In genomic region chr2:16604291-16604690, GRCm38 (mm10) we compare ENCODE assay signal across 21 mouse cellular contexts.
A peak's percentile ranks its signal among the peaks of the same experiment; 100 is the strongest.
DNase-seq lines count a peak whose midpoint lies in the region; ATAC-seq and TF ChIP-seq lines count a peak whose summit lies in the region.
"Had no signal": no experiment of that assay in that cellular context is flagged by ENCODE, and none has a peak within 500 bp of the region (broad histone marks: within the 10 kb centered on the region; RNA-seq: fewer than 3 reads in every experiment).

No protein-coding gene starts in this region.

- H3K36me3 ChIP-seq in liver, adult 2 months (ENCODE audit: control insufficient read depth, insufficient read depth, low read length): no peaks in the 10 kb centered on the region
- H3K36me3 ChIP-seq in embryonic facial prominence, embryonic 14.5 days (ENCODE audit: control insufficient read depth, insufficient read depth, low read length): no peaks in the 10 kb centered on the region
- no peaks in the 10 kb centered on the region for H3K36me3 ChIP-seq in heart, embryonic 10.5 days
- H3K36me3 ChIP-seq: hindbrain, embryonic 12.5 days; limb, embryonic 15.5 days; neural tube, embryonic 12.5 days had no signal

- no peaks in the 10 kb centered on the region for H3K9me3 ChIP-seq in embryonic facial prominence, embryonic 14.5 days (ENCODE audit: control insufficient read depth, low read length)
- H3K9me3 ChIP-seq in heart, embryonic 10.5 days: no peaks in the 10 kb centered on the region
- H3K9me3 ChIP-seq: hindbrain, embryonic 12.5 days; limb, embryonic 15.5 days; neural tube, embryonic 12.5 days had no signal

- H3K4me3 ChIP-seq in liver, adult 2 months (ENCODE audit: insufficient read depth, low read depth, low read length): no peak overlapping the region
- H3K4me3 ChIP-seq in embryonic facial prominence, embryonic 14.5 days (ENCODE audit: low read depth, low read length): no peak overlapping the region
- H3K4me3 ChIP-seq in heart, embryonic 10.5 days: no peak overlapping the region
- H3K4me3 ChIP-seq: heart, adult 2 months; hindbrain, embryonic 12.5 days; left cerebral cortex, adult 2 months; limb, embryonic 15.5 days; neural tube, embryonic 12.5 days had no signal

- no peak overlapping the region for H3K9ac ChIP-seq in liver, adult 2 months (ENCODE audit: low read depth, low read length)
- no peak overlapping the region for H3K9ac ChIP-seq in embryonic facial prominence, embryonic 14.5 days (ENCODE audit: low read depth, low read length)
- H3K9ac ChIP-seq: hindbrain, embryonic 12.5 days; limb, embryonic 15.5 days; neural tube, embryonic 12.5 days had no signal

- peak; percentile 6 for DNase-seq in liver, adult 2 months (ENCODE audit: extremely low read depth, low read depth, low spot score)
- no peak for DNase-seq in liver
- peak; percentile 8 for DNase-seq in embryonic facial prominence, embryonic 14.5 days (ENCODE audit: low spot score)
- peak; percentile 89 for DNase-seq in kidney, adult 9 months
- peak; percentile 30 to 78 for DNase-seq in kidney, postnatal 36 days
- no peak for DNase-seq in MN1 (ENCODE audit: low spot score)
- DNase-seq in heart, embryonic 10.5 days (ENCODE audit: low spot score): no peak
- DNase-seq: adrenal gland, postnatal 10 days; cerebellum, adult 2 months; gastrocnemius, postnatal 36 days; heart, adult 2 months; layer of hippocampus, adult 9-11 months; left cerebral cortex, postnatal 4 days; lung, postnatal 10 days; midbrain, embryonic 14.5 days; retina, postnatal 1 day; right cerebral cortex, postnatal 25 days had no signal

- no peaks in the 10 kb centered on the region; the same call in 1 of the 2 replicates for H3K27me3 ChIP-seq in liver, adult 2 months (ENCODE audit: control insufficient read depth, insufficient read depth, low read length)
- H3K27me3 ChIP-seq in embryonic facial prominence, embryonic 14.5 days (replicated peaks; ENCODE audit: control insufficient read depth, insufficient read depth, low read length): no peaks in the 10 kb centered on the region
- no peaks in the 10 kb centered on the region for H3K27me3 ChIP-seq in heart, embryonic 10.5 days (ENCODE audit: insufficient read depth, poor library complexity, severe bottlenecking)
- H3K27me3 ChIP-seq: hindbrain, embryonic 12.5 days; limb, embryonic 15.5 days; neural tube, embryonic 12.5 days had no signal

- TF ChIP-seq CTCF in liver, adult 2 months (IDR thresholded peaks at IDR 0.05; ENCODE audit: low read depth, low read length): no peak

- no peak for TF ChIP-seq POLR2A in liver, adult 2 months (IDR thresholded peaks at IDR 0.05; ENCODE audit: extremely low read depth, insufficient read depth, low read length)

- WGBS in liver, adult 2 months: 86% methylated on average over 3 of the region's 3 CpGs
- 66% methylated on average over 3 of the region's 3 CpGs for WGBS in embryonic facial prominence, embryonic 14.5 days
- 83% methylated on average over 3 of the region's 3 CpGs for WGBS in heart, embryonic 10.5 days

- H3K4me1 ChIP-seq in liver, adult 2 months (ENCODE audit: control insufficient read depth, insufficient read depth, low read length): no peaks in the 10 kb centered on the region
- peaks cover 11% of the 10 kb centered on the region for H3K4me1 ChIP-seq in embryonic facial prominence, embryonic 14.5 days (ENCODE audit: control insufficient read depth, insufficient read depth, low read length)
- peaks cover 10% of the 10 kb centered on the region; the same call in 1 of the 2 replicates for H3K4me1 ChIP-seq in heart, embryonic 10.5 days
- H3K4me1 ChIP-seq: hindbrain, embryonic 12.5 days; neural tube, embryonic 12.5 days had no signal

- ATAC-seq in embryonic facial prominence, embryonic 14.5 days (ENCODE audit: low read depth): no peak

- H3K79me2 ChIP-seq in liver, adult 2 months (ENCODE audit: control insufficient read depth, insufficient read depth, low read length): no peaks in the 10 kb centered on the region

- no peak overlapping the region for H3K27ac ChIP-seq in liver, adult 2 months (replicated peaks; ENCODE audit: insufficient read depth, low read depth, low read length)
- H3K27ac ChIP-seq in embryonic facial prominence, embryonic 14.5 days (replicated peaks; ENCODE audit: low read depth, low read length): no peak overlapping the region
- H3K27ac ChIP-seq in heart, embryonic 10.5 days: no peak overlapping the region
- H3K27ac ChIP-seq: heart, adult 2 months; hindbrain, embryonic 12.5 days; left cerebral cortex, adult 2 months; limb, embryonic 15.5 days; neural tube, embryonic 12.5 days had no signal

- no peak overlapping the region for H3K4me2 ChIP-seq in embryonic facial prominence, embryonic 14.5 days (ENCODE audit: low read depth, low read length)
- H3K4me2 ChIP-seq: hindbrain, embryonic 12.5 days; limb, embryonic 15.5 days; neural tube, embryonic 12.5 days had no signal

Comparison
In these comparisons a context has a peak if more than half of its experiments do, and no peak if none do; other contexts are left out.
1. DNase-seq: peak in liver, adult 2 months (single experiment), embryonic facial prominence, embryonic 14.5 days (single experiment), kidney, adult 9 months (single experiment) and kidney, postnatal 36 days (2 of 2); none in liver (single experiment), MN1 (single experiment) and heart, embryonic 10.5 days (single experiment).